Mouse (Mus musculus) A20 (cell line): ENCODE results near the gene Ascc1.
A peak's percentile ranks its signal among the peaks of the same experiment; 100 is the strongest.

Source experiments
- DNase-seq: peaks from one replicate; pipeline ENCODE4 v3.0.0-alpha.2; 2011; ENCODE audit warnings: low read depth, low spot score

Ascc1 gene

DNA sequence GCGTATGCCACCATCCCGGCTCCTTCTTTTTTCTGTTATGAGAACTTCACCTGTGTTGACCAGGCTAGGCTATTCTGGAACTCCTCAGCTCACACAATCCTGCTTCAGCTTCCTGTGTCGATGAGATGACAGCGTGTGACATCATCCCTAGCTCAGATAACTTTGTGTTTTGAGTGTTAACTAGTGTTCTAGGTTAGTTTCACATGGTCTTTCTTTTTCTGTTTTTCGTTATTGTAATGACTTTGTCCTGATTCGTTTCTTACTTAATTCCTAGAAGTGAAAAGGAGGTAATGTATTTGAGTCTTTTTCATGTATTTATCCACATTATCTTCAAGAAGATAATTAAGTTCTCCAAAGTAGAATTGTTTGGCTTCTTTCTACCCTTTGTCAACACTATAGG is 13.6 kb downstream of the Ascc1 start:
- DNase-seq: no peak

DNA sequence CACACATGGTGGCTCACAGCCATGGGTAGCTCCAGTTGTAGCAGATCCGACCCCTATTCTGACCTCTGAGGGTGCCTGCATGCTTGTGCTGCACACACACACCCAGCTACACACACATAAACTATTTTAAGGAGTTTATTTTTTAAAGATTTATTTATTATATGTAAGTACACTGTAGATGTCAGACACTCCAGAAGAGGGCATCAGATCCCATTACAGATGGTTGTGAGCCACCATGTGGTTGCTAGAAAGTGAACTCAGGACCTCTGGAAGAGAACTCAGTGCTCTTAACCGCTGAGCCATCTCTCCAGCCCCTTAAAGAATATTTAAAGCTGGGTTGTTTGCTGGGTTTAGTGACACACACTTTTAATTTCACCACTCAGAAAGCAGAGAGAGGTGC is 16.7 kb downstream of the Ascc1 start:
- DNase-seq: peak; percentile 26

- no peak for DNase-seq
Measured at GRCm38 (mm10) chr10:60023751-60024150, 21.1 kb downstream of the Ascc1 start.

DNA sequence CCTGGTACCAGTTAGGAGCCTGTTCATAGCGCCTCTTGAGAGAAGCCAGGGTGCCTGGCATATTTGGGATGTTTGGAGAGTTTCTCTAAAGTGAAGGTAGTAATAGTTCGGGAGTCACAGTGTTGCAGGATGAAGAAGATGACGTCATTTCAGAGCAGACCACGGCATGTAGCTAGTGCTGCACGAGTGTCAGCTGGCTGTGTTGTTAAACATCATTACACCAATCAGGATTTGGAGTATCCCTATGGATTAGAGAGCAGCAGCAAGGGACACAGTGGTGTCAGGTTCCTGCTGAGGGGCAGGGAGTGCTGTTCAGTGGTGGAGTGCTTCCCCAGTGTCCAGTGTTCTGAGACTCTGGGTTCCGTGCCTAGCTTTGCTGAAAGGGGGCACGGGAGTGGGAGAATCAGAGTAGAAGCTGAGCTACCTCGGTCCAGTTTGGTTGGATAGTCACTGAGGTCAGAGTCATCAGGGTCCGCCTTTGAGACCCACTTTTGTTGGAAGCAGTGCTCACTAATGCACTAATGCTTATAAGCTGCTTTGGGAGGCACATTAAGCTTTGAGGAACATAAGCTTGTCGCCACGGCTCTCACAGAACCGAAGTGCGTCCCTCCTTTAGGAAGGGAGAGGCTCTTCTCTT is 24.3 kb downstream of the Ascc1 start:
- DNase-seq: no peak

- peak; percentile 49 for DNase-seq
Measured at GRCm38 (mm10) chr10:60027619-60028084, 25.0 kb downstream of the Ascc1 start.

DNA sequence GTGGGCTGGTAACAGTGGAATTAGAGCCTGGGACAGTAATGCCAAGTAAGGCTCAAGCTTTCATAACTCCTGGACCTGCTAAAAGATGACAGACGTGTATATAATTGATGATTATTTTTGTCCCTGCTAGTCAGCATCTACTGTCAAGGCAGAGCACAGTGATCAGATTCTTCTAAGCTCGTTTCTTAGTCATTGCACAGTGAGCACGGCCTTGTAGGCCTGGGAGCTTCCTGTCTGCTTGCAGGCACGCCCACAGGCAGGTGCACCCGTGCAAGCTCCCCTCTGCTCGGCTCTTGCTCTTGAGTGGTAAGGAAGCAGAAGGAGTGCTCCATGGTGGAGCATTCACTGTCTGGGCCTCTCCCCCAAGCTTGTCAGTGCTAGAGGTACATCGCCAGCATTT is 25.6 kb downstream of the Ascc1 start:
- DNase-seq: peak; percentile 70

DNA sequence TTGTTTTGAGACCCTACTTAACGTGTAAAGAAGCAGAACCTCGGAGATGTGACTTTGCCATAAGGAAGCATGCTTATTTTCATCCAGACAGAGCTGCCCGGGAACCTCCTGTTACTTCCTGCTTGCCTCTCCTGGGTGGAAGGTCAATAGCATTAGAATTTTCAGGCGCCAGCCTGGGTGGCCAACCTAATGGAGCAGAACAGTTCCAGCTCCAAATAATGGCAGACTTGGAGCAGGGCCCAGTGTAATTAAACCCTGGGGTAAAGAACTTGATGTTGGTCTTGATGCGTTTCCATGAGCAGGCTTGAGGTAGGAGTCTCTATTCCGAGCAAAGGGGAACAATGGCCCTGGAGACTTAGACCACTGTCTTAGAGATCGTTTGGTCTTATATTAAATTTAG is 26.4 kb downstream of the Ascc1 start:
- no peak for DNase-seq

DNA sequence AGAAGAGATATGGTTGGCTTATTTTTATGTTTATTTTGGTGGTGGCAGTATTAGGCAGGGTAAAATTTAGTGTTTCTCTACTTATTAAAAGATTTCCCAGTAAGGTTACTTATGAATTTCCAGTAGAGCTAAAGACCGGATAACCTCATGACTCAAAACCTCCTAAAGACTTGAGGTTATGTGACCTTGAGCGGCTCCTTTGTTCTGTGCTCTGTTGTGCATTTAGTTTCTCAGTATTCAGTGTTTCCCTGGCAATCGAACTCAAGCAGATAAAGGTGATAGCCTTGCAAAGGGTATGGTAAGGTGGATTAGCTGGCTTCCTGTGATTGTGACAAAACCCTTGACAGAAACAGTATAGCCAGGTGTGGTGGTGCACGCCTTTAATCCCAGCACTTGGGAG is 26.8 kb downstream of the Ascc1 start:
- DNase-seq: no peak

DNA sequence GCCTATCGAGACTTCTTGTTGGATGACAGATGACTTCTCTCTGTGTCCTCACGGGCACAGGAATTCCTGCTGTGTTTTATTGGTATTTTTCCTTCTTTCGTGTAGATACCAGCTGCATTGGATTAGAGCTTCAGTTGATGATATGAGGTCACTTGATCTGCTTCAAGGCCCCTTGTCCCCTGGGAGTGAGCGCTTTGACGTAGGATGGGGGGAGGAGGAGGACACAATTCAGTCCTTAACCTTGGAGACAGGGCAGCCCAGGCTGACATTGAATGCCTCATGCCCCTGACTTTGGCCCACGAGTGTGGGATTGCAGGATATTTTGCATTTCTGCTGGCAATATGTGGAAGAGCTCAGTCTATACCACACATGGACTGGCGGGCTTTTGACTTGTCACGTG is 29.0 kb downstream of the Ascc1 start:
- no peak for DNase-seq

DNA sequence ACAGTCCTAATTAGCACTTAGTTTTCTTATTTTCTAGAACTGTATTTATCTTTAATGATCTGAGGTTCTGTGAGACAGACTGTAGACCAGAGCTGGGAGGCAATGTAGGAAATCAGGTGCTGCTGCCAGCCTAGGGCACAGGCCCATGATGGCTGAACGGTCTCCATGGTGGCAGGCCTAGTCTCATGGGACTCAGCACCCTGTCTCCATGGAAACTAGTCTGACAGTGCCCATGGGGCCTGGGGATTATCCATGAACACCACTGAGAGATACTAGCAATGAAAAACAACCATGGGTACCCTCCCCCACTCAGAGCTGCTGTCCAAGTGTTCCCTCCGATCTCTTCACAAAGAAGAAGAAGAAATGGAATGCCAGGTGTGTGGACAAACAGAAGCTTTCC is 29.4 kb downstream of the Ascc1 start:
- no peak for DNase-seq

- no peak for DNase-seq
Measured at GRCm38 (mm10) chr10:60032622-60033021, 30.0 kb downstream of the Ascc1 start.

GRCm38 (mm10) chr10:60033064-60033463 is 30.5 kb downstream of the Ascc1 start:
- DNase-seq: no peak

DNA sequence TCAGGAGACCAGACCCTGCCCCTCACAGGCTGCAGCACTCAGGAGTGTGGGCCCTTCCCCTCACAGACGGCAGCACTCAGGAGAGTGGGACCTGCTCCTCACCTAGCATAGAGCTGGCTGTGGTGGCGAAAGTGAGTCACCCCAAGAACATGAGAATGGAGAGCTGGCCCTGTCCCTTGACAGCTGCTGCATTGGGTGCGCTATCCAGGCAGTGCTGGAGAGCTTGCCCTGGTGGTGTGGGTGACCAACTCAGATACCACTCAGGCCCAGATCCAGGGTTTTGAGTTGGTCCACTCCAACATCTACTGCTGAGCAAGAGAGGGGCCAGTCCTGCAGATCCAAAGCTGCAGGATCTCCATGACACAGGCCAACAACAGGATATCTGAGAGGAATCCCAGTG is 32.0 kb downstream of the Ascc1 start:
- DNase-seq: no peak

DNA sequence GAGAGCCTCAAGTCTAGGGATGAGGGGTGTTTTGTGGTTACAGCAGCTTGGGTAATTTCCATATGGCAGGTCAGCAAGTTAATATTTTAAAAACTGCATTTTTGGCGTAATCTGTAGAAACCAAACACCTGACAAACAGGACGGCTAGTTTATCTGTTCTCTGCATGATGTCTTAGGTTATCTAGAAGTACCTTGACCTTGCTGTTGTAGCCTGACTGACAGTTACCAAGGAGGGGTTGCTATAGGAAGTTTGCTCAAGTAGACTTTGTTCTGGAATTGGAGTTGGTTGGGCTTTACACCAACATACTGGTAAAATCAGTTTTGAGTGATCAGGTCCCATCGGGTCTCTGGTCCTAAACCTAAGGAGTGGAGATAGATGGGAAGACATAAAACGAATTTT is 33.1 kb downstream of the Ascc1 start:
- no peak for DNase-seq

DNA sequence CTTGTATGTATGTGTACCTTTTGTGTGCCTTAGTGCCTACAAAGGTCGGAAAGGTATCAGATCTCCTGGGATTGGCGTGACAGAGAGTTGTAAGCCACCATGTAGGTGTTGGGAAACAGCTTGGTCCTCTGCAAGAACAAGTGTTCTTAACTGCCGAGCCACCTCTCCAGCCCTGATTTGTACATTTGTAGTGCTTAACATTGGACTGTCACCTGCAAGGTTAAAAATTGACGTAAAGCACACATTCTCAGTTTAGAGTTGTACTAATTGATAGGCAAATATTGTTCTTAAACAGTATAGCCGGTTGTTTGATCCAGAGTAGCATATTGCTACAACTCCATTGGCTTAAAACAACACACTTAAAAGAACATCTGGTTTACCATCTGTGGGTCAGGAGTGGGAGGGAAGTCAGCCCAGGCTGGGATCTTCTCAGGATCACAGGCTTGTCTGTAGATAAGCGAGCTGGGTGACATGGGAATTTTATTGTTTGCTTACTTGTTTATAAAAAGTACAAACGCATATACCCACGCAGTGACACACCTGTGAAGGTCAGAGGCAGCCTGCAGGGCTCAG is 39.8 kb downstream of the Ascc1 start:
- DNase-seq: no peak

- no peak for DNase-seq
Measured at GRCm38 (mm10) chr10:60046696-60047095, 44.1 kb downstream of the Ascc1 start.

DNA sequence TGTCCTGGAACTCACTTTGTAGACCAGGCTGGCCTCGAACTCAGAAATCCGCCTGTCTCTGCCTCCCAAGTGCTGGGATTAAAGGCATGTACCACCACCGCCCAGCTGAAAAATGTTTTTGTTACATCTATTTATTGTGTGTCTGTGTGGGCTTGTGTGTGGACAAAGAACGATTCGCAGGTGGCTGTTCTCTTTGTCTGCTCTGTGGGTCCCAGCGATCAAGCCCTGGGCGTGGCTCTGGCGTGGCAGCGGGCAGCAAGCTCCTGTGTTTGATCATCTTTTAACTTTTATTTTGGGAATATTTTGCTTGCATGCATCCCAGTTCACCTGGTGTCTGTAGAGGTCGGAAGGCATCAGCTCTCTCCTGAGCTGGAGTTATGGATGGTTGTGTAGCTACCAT is 48.0 kb downstream of the Ascc1 start:
- DNase-seq: no peak

- DNase-seq: no peak
Measured at GRCm38 (mm10) chr10:60053073-60053472, 50.5 kb downstream of the Ascc1 start.

DNA sequence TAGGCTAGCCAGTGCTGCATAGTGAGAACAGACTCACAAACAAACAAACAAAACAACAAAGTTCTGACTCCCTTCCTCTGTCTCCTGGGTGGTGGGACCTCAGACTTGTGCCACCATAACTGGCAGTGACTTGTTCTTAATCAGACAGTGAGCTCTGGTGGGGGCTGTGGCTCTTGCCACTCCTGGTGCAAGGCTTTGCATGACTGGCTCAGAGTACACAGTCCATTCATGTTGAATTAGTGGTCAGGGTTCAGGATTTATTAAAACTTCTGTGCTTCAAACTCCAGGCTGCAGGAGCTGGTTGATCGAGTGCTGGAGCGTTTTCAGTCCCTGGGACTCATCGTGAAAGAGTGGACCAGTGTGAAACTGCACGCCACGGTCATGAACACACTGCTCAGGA is 59.6 kb downstream of the Ascc1 start:
- DNase-seq: no peak

GRCm38 (mm10) chr10:60062931-60063330 is 60.3 kb downstream of the Ascc1 start:
- no peak for DNase-seq

GRCm38 (mm10) chr10:60066524-60066923 is 63.9 kb downstream of the Ascc1 start:
- DNase-seq: peak; percentile 55

GRCm38 (mm10) chr10:60075159-60075558 is 72.6 kb downstream of the Ascc1 start:
- no peak for DNase-seq

DNA sequence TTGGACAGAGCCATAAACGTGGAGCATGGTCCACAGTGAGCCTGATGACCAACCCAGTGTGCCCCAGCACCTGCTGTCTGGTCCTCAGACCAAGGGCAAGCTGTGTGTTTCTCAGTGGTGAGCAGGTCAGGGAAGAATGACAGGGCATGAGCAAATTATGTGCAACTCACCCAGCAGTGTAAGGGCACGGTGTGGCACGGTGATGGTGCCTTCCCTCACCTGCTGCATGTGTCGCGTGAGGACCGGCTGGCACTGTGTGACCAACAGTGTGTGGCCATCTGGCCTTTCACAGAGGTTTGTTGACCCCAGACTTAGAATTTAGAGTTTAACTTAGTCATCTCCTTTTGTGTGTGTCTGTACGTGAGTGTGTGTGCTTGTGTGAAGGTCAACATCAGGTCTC is 74.6 kb downstream of the Ascc1 start:
- DNase-seq: no peak
